Mouse (Mus musculus): ENCODE measurements around the gene Fjx1.

GRCm38 (mm10) chr2:102416149-102416743 lies 36.1 kb downstream of the Fjx1 start:
- TF ChIP-seq CTCF (IDR thresholded peaks at IDR 0.05; ENCODE audit: low read depth, low read length) (no peak), POLR2A (IDR thresholded peaks at IDR 0.05; ENCODE audit: borderline replicate concordance, low read depth, low read length) (no peak)

All from bone marrow macrophage, adult 2 months (primary cell).